Mouse (Mus musculus) limb, embryonic 10.5 days (tissue): ENCODE data around the gene Rbx1. TPM values are rescaled to one million over a fixed set of nuclear protein-coding genes. Genes with fewer than 3 reads are reported as not detected.

Source experiments
- polyA plus RNA-seq: library from polyadenylated mRNA; unstranded; fragments of >200 nt; fragmentation: Nextera tagmentation; extraction: Ambion mirVana; gene quantifications from 2 replicates; pipeline ENCODE4 v1.2.1, GENCODE M21; 2016

Rbx1 gene
- polyA plus RNA-seq, 1 experiment from 2014 or later, result 590 TPM

Other genes starting within 250 kb of the Rbx1 start
- gene Mchr1, start 230.8 kb upstream of the Rbx1 start, polyA plus RNA-seq, result 0.25 TPM in 1 of 2 replicates, not detected in the other
- 86.9 and 93.6 TPM in 2 replicates for gene Slc25a17, start 105.5 kb upstream of the Rbx1 start, polyA plus RNA-seq
- 222 and 234 TPM in 2 replicates for gene St13, start 66.2 kb upstream of the Rbx1 start, polyA plus RNA-seq
- 13.9 and 14.1 TPM in 2 replicates for gene Xpnpep3, start 66.2 kb upstream of the Rbx1 start, polyA plus RNA-seq
- gene Dnajb7, start 58.0 kb upstream of the Rbx1 start, polyA plus RNA-seq, result 3.0 and 4.0 TPM in 2 replicates
- 17.4 and 20.7 TPM in 2 replicates for gene Ep300, start 119.1 kb downstream of the Rbx1 start, polyA plus RNA-seq
- gene L3mbtl2, start 197.6 kb downstream of the Rbx1 start, polyA plus RNA-seq, result 37.1 and 42.1 TPM in 2 replicates
- gene Chadl, start 231.0 kb downstream of the Rbx1 start, polyA plus RNA-seq, result 1.3 and 2.4 TPM in 2 replicates